Mouse (Mus musculus) right cerebral cortex, adult 18-20 months (tissue): ENCODE data around the gene Dut.
"Not testable (repeated sequence)": the region's sequence is repeated elsewhere in the genome, so short reads cannot be mapped to it uniquely, and the experiment has no call there.

ENCODE experiments used
- DNase-seq: peaks from one replicate; pipeline ENCODE4 v3.0.0; 2022; ENCODE audit warnings: mixed read lengths

Gene Dut

DNA sequence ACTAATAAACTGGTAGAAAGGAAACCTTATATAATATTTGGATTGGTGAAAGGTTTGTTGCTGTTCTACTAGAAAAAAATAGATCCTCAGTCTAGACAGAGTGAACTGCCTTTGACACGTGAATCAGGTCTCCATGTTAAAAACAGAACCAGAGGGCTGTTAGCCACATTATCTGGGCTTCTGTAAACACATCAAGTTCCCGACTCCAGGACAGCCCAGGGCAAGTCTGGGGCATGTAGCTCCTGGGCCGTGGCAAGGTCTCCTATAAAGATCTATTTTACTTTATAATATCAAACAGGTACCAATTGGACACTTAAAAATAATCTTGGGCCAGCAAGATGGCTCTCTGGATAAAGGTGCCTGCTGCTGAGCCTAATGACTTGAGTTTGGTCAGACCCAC lies 8.9 kb downstream of the Dut start:
- no peak for DNase-seq

DNA sequence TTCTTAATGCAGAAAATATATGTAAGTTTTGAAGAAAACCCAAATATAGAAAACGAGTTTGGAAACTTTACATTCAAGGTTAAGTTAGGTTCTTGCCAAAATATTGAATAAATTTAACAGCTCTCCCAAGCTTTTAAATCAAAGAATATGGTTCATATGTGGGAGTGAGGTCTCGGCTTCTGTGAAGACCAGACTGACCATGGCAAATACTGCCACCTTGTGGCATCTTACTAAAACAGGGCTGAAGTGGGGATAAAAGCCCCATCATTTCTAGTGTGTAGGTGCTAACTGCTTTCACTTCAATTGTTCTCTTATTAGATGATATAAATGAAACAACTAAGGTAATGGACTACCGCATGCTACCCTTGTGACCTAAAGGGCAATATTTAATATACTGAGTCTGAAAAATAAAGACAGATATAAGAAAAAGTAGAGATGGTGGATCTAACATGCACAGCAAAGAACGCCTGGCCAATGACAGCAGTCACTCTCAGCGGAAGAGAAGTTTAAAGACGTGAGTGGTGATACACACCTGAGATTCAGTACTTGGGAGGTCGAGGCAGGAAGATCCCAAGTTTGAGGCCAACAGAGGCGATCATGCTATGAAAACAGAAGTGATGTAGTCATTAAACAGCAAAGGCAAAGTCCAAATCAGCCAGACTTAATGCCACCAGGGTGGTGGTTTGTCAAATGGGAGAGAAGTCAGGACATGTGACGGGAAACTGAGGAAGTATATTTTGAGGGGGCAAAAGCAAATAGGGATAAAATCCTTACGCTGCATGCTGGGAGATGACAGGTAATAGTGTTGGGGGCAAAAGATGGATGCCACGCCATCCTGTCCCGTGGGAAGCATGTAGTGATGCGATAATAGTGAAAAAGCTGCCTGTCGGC lies 12.5 kb downstream of the Dut start:
- peak; percentile 15 for DNase-seq

DNA sequence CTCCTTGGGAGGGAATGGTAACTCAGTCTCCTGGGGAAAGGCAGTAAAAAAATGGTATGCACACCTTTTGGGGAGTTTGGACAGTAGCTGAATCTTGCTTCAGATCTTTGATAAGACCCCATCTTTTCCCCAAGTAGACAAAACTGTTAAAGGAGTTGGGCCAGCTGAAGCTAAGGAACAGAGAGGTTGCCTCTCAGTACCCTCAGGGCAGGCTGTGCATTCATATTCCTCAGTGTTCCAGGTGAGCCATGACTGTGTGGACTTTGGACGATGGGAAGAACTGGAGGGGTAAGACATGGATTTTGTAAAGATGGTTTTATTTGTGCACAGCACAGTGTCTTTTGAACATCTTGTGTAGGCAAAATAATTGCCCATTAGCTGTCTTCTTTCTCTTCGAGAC lies 13.3 kb downstream of the Dut start:
- no peak for DNase-seq

DNA sequence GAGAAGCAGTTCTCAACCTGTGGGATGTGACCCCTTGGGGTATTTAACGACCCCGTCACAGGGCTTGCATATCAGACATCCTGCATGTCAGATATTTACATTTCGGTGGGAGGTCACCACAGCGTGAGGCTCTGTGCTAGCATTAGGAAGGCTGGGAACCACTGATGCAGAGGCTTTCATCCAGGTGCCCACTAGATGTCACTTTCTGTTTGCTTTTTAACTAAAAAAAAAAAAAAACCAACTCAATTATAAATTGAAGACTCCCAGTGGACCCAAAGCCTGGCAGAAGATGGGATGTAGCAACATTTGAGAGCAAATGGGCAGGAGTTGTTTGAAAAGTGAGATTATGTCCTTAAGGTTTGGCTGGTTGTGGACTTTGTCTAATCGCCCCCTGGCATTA lies 16.1 kb downstream of the Dut start:
- no peak for DNase-seq

DNA sequence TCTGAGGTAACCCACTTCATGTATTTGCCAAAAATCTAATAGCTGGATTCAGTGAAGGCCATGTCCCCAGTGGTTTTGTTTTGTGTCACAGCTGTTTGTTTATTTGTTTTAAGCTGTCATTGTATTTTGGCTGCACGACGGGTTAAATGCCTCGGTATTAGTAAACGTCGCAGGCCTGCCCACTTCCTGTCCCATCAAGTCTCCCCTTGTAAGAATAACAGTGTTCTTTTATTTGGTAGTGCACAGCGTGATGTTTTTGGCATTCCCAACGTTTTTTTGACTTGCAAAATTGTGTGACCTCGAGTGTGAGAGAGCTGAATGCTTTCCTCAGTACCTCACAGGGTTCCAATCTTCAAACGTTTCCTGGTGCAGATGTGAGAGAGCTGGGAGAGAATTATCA lies 16.8 kb downstream of the Dut start:
- DNase-seq: no peak

DNA sequence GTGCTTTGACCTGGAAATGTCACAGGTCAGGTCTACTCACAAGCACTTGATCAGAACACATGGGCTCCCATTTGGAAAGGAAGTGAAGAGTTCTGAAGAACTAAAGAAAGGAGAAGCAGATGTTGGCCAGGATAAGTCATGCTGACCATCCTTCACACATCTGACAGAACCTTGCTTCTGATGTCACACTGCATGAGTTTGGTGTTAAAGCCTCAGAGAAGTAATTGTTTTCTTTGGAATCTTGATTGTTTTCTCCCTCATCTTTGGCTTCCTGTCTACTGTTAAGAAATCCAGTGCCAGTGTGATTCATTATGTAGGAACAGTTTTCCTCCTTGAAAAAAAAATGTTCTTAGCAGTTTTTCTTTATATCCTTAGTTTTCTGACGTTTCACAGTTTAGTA lies 21.9 kb downstream of the Dut start:
- no peak for DNase-seq

DNA sequence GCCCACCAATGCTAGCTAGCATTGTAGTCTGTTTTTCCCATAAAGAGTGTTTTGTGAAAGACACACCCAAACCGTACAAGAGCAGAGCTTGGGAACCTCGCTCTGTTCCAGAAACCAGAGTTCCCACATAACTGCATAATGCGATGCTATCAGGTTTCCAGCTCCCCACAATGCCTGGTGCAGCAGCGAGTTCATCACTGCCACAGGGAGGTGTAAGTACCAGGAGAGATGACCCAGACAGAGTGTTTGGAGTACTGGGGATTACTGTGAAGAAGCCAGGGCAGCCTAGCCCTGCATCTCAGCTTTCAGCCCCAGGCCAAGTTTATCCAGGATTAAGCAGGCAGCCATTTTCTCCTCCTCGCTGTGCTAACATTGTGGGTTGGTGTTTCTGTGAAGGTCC lies 28.6 kb downstream of the Dut start:
- DNase-seq: no peak

DNA sequence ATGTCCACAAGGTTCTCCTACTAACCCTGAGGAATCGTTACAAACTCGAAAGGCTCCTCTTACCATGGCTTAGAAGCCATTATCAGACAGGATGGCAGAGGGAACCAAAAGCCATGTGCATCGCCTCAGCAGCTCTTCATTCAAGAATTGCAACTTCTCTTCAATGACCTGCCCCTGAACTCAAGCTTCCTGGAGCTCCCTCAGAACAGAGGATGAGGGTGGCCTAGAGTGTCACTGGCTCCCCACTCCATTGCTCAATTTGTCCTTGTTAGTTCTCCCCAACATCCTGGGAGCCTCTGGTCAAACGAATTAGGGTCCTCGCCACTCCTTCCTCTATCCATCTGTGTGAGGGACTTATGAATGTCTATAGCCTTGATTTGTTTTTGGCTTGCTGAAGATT lies 29.7 kb downstream of the Dut start:
- no peak for DNase-seq

DNA sequence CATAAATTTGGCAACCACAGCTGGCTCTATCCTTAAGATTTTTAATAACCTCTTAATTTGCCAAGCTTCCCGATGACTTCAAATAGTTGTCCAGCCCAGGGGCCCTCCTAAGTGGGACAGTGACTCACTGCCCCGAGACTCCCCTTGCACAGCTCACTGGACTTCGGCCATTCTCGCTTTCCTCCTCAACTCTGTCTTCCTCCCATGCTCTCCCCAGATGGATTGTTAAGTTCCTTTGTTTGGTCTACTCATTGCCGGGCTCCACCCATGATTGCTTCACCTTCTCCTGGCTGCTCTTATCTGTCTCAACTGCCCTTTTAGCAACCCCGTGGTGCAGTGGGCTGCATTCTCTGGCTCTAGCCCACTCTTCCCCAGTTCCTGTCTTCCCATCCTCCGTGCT lies 31.5 kb downstream of the Dut start:
- no peak for DNase-seq

DNA sequence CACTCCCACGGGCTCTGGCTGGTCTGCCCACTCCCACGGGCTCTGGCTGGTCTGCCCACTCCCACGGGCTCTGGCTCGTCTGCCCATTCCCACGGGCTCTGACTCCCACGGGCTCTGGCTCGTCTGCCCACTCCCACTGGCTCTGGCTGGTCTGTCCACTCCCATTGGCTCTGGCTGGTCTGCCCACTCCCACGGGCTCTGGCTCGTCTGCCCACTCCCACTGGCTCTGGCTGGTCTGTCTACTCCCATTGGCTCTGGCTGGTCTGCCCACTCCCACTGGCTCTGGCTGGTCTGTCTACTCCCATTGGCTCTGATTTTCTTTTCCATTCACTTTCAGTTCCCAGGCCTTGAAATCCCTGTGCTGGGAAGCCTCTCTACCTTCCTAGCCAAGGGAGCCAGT lies 33.0 kb downstream of the Dut start:
- DNase-seq: not testable (repeated sequence)

DNA sequence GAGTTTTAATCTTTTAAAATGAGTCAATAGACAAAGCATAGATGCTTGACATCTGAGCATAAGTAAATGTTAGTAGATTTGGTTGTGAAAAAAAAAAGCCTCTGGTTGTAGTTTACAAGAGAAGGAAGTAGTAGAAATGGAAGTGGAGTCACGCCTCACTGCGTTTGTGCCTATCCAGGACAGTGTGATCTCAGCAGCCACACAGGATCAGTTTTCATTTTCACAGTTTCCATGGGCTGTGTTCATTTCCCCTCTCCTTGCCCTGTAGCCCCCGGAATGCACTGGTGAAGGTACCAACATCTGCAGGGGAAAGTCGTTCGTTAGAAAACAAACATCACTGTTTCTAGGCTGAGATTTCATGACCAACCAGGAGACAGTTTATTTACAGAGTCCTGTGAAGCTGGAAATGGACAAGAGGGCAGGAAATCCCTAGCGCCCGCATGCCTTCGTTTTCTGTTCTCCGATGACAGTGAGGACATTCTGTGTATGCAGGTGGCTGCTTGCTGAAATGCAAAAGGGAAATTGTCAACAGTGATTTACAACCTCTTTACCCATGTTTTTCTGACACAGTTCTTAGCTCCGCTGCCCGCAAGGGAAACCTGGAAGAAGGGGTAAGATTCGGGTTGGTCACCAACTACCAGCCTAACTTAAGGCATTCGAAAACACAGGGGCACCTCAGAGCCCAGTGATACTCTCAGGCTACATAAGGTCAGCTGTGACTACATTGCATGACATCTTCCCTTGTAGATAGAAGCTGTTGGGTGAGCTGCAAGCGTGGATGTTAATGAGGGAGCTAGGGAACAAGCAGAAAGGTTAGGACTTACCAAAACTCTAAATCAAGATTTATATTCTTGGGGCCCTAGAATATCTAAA lies 35.6 kb downstream of the Dut start:
- no peak for DNase-seq

DNA sequence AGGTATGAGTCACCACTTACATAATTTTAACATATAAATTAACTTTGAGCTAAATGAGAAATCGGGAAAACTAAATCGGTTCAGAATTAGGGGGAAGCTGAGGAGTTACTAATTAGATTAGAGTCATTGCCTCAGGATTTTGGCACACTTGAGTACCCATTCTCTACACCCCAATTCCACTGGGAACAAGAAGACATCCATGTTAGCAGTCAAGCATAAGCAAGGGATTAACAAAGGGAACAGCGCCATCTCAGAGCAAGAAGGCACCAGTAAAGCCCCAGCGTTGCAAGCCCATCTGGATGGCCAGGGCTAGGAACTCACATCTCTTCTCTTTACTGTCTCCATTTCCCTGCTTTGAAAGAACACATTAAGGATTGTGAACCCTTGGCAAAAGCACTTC lies 38.8 kb downstream of the Dut start:
- no peak for DNase-seq

DNA sequence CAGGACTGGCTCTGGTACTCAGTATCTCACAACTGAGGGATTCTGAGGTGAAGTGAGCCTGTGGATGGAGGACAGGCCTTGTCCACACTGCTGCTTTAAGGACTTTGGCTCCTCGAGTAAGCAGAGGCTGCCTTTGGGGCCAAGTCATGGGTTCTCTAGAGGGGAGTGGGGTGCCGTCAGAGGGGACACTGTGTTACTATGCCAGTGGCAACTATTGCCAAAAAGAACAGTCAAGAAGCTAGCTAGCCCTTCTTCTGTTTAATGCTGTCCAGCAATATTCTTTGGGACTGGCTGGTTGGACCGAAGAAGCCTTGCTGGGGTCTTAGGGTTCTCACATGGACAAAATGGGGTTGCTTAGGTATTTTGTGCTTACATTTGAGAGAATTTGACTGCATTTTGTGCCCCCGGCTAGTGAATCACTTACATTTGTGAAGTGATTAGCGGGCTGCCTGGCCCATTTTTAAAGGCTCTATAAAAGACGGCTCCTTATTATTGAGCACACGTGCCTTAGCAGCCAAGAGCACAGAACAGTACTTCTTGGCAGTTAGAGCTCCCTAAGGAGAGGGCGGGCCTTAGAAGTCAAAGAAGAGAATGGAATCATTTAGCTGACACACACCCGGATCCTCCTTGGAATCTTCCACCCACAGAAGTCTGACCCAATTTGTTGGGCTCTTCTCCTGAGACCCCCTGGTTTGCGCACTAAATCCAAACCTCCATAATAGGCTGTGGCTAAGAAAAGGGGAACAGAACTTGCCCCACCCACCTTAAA lies 43.4 kb downstream of the Dut start:
- DNase-seq: no peak

DNA sequence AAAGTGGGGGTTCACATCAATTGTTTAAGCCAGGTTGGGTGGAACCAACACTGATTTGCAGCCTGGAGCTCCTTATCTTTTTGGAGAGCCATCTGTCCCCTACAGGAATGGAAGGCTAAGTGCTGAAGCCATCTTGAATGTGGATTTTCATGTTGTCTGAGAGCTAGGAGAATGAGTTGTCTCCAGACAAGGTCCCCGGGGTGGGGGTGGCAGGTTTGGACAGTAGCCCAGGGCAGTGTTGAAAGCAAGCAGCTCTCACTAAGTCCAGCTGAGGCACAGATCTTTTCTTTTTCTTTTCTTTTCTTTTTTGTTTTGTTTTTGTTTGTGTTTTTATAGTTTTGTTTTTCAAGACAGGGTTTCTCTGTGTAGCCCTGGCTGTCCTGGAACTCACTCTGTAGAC lies 44.1 kb downstream of the Dut start:
- DNase-seq: no peak

DNA sequence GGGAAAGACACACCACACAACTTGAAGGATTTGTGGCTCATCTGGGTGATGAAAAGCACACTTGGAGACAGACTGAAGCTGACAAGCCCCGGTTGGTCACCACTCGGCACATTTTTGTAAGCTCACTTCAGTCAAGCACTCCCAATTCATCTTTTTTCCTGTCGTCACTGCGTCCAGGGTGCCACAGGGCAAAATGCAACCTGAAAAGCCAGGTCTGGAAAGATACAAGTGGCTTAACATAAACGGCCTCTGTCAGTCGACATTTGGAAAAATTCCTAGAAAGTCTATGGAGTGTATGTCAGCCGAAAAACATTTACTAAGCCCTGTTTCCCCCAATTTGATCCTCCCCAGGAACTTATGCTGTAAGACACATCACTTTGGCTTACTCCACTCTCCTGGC lies 45.6 kb downstream of the Dut start:
- DNase-seq: no peak

DNA sequence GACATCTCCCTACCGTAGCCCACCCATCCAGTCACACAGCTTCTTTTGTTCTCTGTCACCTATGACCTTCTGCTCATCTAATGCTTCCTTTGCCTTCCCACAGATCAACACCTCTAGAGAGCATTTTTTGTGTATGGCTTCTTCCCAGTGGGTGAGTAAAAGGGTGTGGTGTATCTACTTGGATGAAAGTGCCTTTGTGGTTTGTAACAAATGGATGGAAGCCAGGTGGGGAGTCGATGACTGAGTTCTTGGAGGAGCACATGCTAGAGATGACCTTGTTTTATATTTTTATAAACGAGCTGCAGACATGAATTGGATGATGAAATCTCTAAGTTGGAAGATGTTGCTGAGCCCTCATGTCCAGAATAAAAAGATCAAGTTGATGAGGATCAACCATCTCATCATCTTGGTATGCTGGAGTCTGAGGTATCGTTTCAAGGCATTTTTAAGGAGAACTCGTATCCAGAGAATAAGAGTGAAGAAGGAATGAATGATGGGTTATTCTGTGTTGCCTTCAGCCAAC lies 47.0 kb downstream of the Dut start:
- DNase-seq: no peak

DNA sequence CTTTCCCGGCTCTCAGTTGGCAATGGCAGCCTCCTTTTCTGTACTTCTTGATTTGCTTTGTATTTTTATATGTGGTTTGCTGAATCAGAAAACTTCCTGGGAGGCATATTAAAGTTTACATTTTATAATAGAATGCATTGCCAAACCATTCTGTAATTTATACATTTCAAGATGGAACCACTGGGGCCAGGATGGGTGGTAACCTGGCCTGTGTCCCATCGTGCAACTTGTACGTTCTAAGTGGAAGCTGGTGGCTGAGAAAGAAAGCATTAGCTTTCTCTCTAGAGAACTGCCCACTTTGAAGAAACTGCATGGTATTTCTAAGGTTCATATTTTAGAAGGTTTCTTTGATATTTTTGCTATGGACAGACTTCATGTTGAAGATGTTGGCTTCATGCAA lies 48.5 kb downstream of the Dut start:
- DNase-seq: no peak

DNA sequence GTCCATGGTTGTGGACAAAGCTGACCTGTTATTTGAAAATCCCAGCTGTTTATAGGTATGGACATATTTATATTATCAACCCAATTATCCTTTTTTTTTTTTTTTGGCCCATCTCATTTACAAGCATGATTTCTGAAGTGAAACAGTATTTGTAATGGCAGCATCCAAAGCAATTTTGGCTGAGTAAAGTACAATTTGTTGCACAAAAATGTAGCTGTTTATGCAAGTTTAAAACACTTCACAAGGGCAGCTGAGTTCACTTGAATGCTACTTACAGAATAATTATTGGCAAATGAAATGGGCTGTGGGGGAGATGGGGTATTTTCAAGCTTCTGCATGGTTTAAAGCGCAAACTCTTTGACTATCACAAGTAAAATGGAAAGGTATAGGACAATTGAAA lies 51.9 kb downstream of the Dut start:
- no peak for DNase-seq

DNA sequence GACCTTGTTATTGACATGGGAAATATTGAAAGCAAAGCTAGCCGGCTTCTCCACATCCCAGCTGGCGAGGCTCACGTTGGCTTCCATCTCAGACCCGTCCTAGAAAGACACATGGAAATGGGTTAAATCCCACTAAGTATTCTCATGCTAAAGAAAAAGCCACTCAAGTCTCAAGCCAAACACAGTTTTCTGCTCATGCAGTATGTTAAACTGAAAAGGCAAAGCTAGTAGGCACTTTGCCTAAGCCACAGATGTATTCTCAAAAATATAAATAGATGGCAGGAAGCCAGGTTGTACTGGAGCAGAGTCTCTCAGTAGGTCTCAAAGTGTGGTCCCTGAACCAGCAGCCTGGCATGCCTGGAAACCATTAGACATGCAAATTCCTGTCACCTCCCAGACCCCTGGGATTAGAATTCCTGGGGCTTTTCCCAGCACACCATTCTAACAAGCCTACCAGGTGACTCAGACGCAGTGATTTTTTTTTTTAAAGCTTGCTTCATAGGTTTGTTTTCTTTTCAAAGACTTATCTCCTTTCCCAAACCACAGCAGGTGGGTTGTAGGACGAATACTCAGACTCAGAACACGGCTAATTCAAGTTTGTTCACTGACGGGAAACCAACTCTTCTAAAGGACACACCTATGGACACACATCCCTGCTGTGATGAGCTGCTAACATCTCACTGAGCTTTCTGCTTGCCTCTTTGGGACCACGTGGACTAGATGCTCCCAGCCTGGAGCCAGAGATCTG lies 55.1 kb downstream of the Dut start:
- DNase-seq: no peak

DNA sequence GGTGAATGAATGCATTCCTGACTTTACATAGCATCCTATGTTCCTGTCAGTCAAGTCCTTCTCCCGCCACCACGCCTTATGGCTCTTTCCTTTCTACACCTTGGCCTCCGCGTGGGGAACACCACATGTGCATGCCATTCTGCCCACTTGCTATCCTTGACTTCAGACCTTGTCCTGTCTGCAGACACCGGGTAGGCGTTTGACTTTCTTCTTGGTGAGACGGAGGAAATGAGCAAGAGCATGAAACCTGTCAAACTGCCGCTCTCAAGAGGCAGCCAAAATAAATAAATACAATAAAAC lies 55.6 kb downstream of the Dut start:
- peak; percentile 70 for DNase-seq

DNA sequence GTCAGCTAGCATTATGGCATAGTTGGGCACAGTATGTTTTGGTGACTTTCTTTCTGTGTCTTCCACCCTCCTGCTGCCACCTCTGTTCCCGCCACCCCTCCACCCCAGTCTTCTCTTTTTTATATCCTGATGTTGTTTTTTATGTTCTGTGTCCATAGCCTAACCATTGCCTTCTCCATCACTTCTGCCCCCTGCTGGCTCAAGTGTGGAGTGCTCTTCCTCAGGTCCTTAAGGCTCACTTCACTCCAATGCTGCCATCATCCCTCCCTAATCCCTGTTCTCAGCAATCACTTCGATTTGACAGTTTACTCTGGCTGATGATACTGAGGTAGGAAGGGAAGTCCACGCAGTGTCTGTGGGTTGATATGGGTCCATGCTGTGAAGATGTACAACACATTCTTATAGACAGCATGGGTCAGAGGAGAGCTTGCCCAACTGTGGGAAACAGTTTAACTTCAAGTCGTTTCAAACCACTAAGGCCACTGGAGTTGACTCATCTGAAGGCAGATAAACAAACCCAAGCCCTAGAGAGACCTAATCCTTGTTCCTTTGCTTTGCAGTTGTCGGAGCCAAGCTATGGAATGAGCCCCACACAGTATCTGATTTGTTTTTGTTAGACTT lies 56.9 kb downstream of the Dut start:
- DNase-seq: no peak

DNA sequence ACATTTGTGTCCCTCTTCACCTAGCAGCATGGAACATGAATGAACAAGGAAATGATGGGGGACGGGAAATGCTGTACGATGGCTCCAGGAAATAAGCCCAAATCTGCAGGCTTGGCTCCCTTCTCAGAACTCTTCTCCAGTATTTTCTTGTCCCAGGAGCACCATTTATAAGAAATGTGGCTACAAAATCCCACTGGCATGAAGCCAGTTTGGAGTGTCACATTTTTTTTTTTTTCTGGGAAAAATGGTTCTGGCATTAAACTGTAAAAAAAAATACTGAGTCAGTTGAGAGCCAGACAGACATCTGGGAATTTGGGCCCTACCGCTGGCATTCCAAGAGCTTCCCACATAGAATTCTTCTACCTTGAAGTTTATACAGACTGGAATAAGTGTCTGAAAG lies 57.8 kb downstream of the Dut start:
- DNase-seq: no peak
